Mouse (Mus musculus) G1E (cell line): Measurements from ENCODE around the gene Vmn1r232.

ENCODE experiments used
- CTCF ChIP-seq: IDR thresholded peaks from 2 replicates; pipeline ENCODE4 v1.5.1; 2012; ENCODE audit warnings: low read depth, low read length, inconsistent platforms, mixed read lengths
- GATA1 ChIP-seq: IDR thresholded peaks from 2 replicates; pipeline ENCODE4 v1.6.1; 2012; ENCODE audit warnings: borderline replicate concordance, low read length, inconsistent platforms, mixed read lengths
- GATA2 ChIP-seq: IDR thresholded peaks from 2 replicates; pipeline ENCODE4 v1.6.1; 2012; ENCODE audit warnings: low read depth, low read length, inconsistent platforms, borderline replicate concordance
- POLR2AphosphoS5 ChIP-seq: IDR thresholded peaks from 2 replicates; pipeline ENCODE4 v1.6.1; 2012; ENCODE audit warnings: low read depth, low read length, inconsistent platforms; ENCODE audit not compliant: insufficient replicate concordance
- TAL1 ChIP-seq: conservative IDR thresholded peaks from 2 replicates; pipeline ENCODE4 v1.6.1; 2012; ENCODE audit warnings: low read depth, low read length, inconsistent platforms, mixed read lengths

- TF ChIP-seq CTCF (no peak), GATA1 (no peak), GATA2 (no peak), TAL1 (no peak), POLR2AphosphoS5 (no peak)
Measured at GRCm38 (mm10) chr17:20904991-20905390, 14.5 kb downstream of the Vmn1r232 start, which contains the start of gene Vmn1r231.
